Mouse (Mus musculus): ENCODE results near the gene Acvr2b.
"Not testable (repeated sequence)": the region's sequence is repeated elsewhere in the genome, so short reads cannot be mapped to it uniquely, and the experiment has no call there.

Gene Acvr2b

DNA sequence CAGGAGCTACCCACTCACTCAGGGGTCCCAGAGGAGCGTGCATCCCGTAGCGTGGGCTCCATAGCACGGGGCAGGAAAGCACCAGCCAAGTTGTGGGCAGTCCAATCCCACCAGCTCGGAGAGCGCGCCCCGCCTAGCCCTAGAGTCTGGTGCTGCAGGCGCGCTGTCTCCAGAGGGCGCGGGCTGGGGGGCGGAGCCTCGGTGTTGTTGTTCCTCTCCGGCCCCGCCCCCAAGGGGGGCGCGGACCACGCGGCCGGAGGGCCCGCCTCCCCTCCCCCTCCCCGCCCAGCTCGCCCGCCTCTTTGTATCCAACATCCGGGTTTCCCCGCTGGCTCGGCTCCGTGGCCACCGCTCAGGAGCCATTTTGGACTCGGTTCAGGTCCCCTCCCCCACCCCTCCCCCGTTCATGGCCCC is at the start of gene Acvr2b:
Gene Acvr2b, plus strand, starts transcription at position 318 of the 414 bp plus-strand sequence.
- DNase-seq (ENCODE audit: low spot score in 2 of 2): peak; percentile 79 to 86

DNA sequence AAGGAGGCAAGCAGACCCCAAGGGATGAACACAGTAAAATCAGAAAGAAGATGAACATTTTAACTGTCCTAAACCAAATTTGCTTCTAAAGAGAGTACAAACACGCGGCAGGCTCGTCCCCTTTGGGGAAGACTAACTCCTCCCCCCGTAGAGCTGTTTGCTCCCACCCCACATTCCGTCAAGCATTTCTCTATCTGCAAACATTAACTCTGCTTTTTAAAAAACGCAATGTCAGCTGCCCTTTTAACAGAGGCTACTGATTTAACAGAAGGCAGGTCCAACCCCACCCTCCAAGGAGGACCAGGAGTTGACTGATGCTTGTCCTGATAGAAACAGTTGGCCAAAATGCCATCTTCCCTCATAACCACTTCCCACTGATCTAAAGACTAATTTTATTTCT is 48.0 kb upstream of the Acvr2b start:
- DNase-seq (ENCODE audit: low spot score in 2 of 2): no peak

DNA sequence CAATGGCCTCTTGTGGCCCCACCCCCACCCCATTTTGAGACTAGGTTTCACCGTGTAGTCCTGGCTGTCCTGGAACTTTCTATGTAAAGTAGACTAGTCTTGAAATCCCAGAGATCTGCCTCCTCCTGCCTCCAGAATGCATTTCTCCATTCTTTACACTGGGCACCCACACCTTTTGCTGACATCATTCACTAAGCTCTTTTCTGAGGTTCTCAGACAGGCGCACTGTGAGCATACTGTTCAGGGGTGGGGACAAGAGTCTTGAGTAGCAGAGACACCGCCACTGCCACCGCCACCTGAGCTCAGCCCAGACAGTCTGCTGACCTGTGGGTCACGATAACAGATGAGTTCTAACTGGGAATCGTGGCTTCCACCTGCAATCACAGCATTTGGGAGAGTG is 46.0 kb upstream of the Acvr2b start:
- DNase-seq (ENCODE audit: low spot score in 2 of 2): no peak

DNA sequence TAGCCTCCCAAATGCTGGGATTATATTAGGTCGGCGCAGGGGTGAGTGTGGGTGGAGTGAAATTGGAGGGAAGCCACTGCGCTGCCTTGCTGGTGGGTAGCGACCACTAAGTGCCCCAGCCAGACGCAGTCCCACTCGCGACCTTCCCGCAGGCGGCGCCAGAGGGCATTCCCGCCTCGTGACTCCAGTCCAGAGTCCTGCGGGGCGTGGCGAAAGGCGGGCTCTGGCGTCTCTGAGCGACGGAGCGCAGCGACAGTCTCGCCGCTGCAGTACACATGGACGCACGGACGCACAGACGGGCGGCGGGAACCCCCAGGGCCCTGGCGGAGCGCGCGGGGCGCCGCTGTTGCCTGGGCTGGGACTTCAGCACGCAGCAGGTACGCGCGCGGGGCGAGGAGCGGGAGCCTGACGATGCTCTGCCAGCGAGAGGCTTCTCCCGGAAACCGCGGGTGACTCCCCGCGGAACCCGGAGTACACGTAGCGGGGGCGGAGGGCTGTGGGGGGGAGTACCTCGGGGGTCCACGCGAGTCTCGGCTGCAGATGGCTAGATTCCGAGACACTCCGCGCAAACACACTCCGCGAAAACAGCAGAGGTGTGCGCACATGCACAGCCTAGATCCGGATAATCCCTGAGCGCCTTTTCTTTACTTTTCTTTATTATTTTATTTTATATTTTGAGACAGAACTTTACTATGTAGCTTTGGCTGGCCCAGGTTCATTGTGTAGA is 44.4 kb upstream of the Acvr2b start, which contains the start of gene Xylb:
Gene Xylb, plus strand, starts transcription at position 51 of the 727 bp plus-strand sequence.
- DNase-seq (ENCODE audit: low spot score in 2 of 2): peak; percentile 87 to 94

DNA sequence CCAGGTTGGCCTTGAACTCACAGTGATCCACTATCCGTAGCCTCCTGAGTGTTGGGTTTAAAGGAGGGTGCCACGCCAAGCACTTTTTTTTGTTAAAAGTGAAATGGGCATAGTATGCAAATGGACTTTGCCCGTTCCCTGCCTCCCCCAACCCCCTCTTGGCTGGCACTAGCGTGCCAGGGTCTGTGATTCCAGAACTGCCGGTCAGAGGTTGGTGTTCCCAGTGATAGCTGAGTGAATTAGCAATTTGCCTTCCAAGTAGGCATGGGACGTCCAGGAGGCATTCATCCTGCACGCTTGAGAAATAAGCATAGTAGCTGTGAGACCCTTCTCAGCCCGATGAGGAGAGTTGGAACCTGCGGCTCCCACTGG is 43.9 kb upstream of the Acvr2b start:
- DNase-seq (ENCODE audit: low spot score in 2 of 2): no peak

DNA sequence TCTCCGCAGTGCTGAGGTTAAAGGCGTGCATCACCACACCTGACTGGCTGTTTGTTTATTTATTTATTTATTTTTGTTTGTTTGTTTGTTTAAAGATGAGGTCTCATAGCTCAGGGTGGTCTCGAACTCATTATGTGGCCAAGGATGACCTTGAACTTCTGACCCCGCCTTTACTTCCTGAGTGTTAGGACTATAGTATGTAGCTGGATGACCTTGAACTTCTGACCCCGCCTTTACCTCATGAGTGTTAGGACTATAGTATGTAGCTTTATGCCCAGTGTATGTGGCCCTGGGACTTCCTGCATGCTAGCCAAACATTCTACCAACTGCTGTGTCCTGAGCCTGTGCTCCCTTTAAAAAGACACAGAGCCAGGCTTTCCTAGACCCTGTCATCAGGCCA is 40.5 kb upstream of the Acvr2b start:
- DNase-seq (ENCODE audit: low spot score in 2 of 2): no peak

DNA sequence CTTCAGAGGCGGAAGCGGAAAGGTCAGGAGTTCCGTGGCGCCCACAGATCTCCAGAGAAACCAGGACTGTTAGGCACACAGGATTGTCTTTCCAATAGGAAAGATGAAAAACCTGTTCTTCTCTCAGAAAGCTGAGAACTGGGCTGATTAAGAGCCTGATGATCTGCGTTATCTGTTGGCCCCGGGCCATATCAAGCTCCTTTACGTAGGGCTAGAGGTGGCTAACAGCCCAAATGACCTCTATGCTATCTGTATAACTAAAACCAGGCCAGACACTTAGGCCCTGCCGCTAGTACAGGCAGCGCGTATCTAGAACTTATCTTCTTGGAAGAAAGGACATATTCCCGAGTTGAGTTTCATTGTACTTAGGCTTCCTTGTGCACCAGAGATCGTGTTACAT is 38.7 kb upstream of the Acvr2b start:
- no peak for DNase-seq (ENCODE audit: low spot score in 2 of 2)

DNA sequence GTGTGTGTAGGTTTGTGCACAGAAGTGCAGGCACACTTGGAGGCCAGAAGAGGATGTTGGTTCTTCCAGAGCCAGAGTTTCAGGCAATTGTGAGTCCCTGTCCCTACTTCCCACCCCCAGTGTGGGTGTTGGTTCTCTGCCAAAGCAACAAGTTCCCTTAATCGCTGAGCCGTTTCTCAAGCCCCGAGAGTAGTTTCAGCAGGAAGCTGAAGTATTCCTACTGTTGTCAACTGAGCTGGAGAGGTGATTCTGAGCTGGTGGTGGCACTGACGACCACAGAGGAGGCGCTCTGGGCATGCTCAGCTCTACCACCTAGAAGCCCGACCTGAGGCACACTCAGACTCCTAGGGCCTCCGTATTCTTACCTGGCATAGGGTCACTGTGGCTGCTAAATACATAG is 36.6 kb upstream of the Acvr2b start, which contains the start of gene Slc22a14:
Gene Slc22a14, minus strand, starts transcription at position 270 of the 400 bp plus-strand sequence.
- DNase-seq (ENCODE audit: low spot score in 2 of 2): no peak

GRCm38 (mm10) chr9:119368367-119368766 is 33.6 kb upstream of the Acvr2b start:
- no peak for DNase-seq (ENCODE audit: low spot score in 2 of 2)

DNA sequence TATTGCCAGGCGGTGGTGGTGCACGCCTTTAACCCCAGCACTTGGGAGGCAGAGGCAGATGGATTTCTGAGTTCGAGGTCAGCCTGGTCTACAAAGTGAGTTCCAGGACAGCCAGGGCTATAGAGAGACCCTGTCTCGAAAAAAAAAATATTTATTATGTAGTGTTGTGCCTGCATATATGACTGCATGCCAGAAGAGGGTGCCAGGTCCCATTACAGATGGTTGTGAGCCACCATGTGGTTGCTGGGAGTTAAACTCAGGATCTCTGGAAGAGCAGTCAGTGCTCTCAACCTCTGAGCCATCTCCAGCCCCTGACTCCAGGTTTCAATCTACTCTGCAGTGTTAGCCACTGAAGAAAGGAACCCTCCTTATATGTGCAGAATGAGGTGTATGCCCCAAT is 31.1 kb upstream of the Acvr2b start:
- not testable (repeated sequence) for DNase-seq (ENCODE audit: low spot score in 2 of 2)

- no peak for DNase-seq (ENCODE audit: low spot score in 2 of 2)
These were observed 30.7 kb upstream of the Acvr2b start for GRCm38 (mm10) chr9:119371251-119371650.

GRCm38 (mm10) chr9:119375008-119375407 is 26.9 kb upstream of the Acvr2b start:
- DNase-seq (ENCODE audit: low spot score in 2 of 2): no peak

DNA sequence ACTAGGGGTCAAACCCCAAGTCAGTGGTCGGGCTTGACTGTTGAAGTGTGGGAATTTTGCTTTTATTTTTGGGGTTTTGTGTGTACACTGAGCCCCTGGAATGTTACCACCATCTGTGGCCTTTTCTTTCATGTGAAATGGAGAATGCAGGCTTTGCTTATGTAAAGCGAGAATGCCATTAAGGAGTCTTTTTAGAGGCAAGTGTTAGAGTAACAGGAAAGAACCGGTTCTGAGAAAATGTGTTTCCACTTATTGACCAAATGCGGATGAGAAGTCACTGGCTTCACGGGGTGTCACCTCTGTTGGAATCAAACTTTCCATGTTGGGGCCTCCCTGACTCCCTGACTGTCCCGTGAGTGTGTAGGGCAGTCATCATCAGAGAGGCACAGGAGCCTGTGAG is 26.4 kb upstream of the Acvr2b start:
- DNase-seq (ENCODE audit: low spot score in 2 of 2): no peak

GRCm38 (mm10) chr9:119378231-119378630 is 23.7 kb upstream of the Acvr2b start:
- no peak for DNase-seq (ENCODE audit: low spot score in 2 of 2)

GRCm38 (mm10) chr9:119382603-119383002 is 19.3 kb upstream of the Acvr2b start:
- no peak for DNase-seq (ENCODE audit: low spot score in 2 of 2)

- no peak for DNase-seq (ENCODE audit: low spot score in 2 of 2)
These were observed 13.0 kb upstream of the Acvr2b start for GRCm38 (mm10) chr9:119388956-119389355.

DNA sequence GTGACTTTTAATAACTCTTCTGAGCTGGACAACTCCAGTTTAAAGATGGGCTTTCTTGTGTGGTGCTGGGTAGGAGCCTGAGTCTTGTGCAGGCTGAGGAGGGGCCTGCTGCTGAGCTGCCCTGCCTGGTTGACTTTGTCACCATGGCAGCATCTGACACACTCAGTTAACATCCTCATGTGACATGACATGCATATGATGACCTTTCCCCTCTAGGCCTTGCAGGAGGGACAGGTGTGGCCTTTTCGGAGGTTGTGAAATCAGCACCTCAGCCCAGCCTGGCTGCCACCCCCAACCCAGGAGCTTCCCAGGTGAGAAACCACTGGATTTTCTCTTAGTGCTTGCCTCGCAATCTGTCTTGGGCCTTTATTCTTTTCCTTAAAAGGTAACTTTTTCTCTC is 11.7 kb upstream of the Acvr2b start:
- no peak for DNase-seq (ENCODE audit: low spot score in 2 of 2)

GRCm38 (mm10) chr9:119394808-119395207 is 7.1 kb upstream of the Acvr2b start:
- DNase-seq (ENCODE audit: low spot score in 2 of 2): no peak

- DNase-seq (ENCODE audit: low spot score in 2 of 2): no peak
These were observed 567 bp upstream of the Acvr2b start for GRCm38 (mm10) chr9:119401351-119401750.

GRCm38 (mm10) chr9:119402253-119403235 is 626 bp downstream of the Acvr2b start:
- peak in 1 of 2 experiments; percentile 69 for DNase-seq (ENCODE audit: low spot score in 2 of 2)

GRCm38 (mm10) chr9:119403236-119403641 is 1.3 kb downstream of the Acvr2b start:
- peak in 1 of 2 experiments; percentile 63 for DNase-seq (ENCODE audit: low spot score in 2 of 2)

DNA sequence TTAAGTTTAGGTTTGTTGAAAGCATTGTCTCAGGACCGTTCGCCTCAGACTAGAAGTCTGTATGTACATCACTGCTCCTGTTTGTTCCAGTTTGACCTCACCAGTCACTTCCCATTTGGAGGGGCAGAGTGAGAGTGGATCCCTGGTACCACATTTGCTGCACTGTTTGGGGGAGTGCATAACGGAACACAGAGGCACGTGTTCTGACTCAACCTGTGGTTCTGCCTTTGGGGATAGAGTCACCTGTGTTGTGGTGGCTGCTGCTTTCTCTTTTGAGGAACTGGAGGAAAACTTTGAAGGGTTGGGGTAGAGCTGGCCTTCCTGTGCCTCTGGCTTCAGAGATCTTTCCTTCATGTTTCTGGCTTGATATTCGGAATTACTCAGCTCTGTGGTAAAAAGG is 2.2 kb downstream of the Acvr2b start:
- DNase-seq (ENCODE audit: low spot score in 2 of 2): peak in 1 of 2 experiments; percentile 46

All from spleen, postnatal 4 days (tissue).